Mouse (Mus musculus): Measurements from ENCODE around the gene H2-Q2.
"Not testable (repeated sequence)": the region's sequence is repeated elsewhere in the genome, so short reads cannot be mapped to it uniquely, and the experiment has no call there.

H2-Q2 gene

GRCm38 (mm10) chr17:35379369-35379728 is 37.3 kb downstream of the H2-Q2 start, which contains the start of gene H2-Q4:
H2-Q4 (plus strand) TSS chr17:35379617.
- DNase-seq (ENCODE audit: low spot score): peak; percentile 88

- DNase-seq (ENCODE audit: low spot score): peak; percentile 61
Measured at GRCm38 (mm10) chr17:35379729-35380451, 37.8 kb downstream of the H2-Q2 start.

- peak; percentile 64 for DNase-seq (ENCODE audit: low spot score)
Measured at GRCm38 (mm10) chr17:35389796-35390195, 47.8 kb downstream of the H2-Q2 start.

DNA sequence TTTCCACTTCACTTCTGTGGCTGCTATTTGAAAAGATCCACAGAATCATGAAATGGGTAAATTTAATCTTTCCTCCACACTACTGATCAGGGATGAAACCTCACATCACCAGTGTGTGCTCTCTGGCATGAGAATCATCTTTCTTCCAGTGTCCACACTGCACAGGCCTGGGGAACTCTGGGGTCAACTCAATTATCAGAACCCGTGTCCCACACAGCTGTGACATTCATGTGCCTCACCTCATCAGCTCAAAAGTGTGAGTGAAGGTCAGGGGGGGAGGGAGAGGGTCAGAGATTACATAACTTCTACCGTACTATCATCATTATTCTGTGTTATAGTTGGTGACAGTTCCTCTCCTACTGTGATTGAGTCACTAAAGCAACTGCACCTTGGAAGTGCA is 50.6 kb downstream of the H2-Q2 start:
- DNase-seq (ENCODE audit: low spot score): not testable (repeated sequence)

GRCm38 (mm10) chr17:35393864-35394800 is 52.1 kb downstream of the H2-Q2 start:
- DNase-seq (ENCODE audit: low spot score): peak; percentile 27
